Comparison of ENCODE assay signal across 10 mouse cellular contexts in genomic region chr2:180218241-180218640, GRCm38 (mm10). TPM values are rescaled to one million over a fixed set of nuclear protein-coding genes. Genes with fewer than 3 reads are reported as not detected.
DNase-seq lines count a peak whose midpoint lies in the region; ATAC-seq and TF ChIP-seq lines count a peak whose summit lies in the region.
"Had no signal": no experiment of that assay in that cellular context is flagged by ENCODE, and none has a peak within 500 bp of the region (broad histone marks: within the 10 kb centered on the region; RNA-seq: fewer than 3 reads in every experiment).

No protein-coding gene starts in this region.

- WGBS in hindbrain, embryonic 10.5 days, result 77% methylated on average over 3 of the region's 3 CpGs
- WGBS in hindbrain, embryonic 16.5 days, result 80% methylated on average over 3 of the region's 3 CpGs
- WGBS in lung, embryonic 16.5 days, result 53% methylated on average over 3 of the region's 3 CpGs
- WGBS in lung, adult 2 months, result 32% methylated on average over 3 of the region's 3 CpGs
- WGBS in heart, embryonic 15.5 days, result 50% methylated on average over 3 of the region's 3 CpGs
- WGBS in olfactory bulb, adult 2 months, result 65% methylated on average over 3 of the region's 3 CpGs

- H3K4me3 ChIP-seq in hindbrain, embryonic 10.5 days, result no peak overlapping the region
- H3K4me3 ChIP-seq in hindbrain, embryonic 16.5 days (ENCODE audit: low read length), result no peak overlapping the region
- H3K4me3 ChIP-seq in lung, embryonic 16.5 days (ENCODE audit: low read length), result no peak overlapping the region
- no peak overlapping the region for H3K4me3 ChIP-seq in lung, adult 2 months (replicated peaks; ENCODE audit: extremely low read depth, low read depth, low read length)
- H3K4me3 ChIP-seq in heart, embryonic 15.5 days, result no peak overlapping the region
- H3K4me3 ChIP-seq in olfactory bulb, adult 2 months (ENCODE audit: insufficient read depth, low read depth, low read length), result no peak overlapping the region

- no peak for ATAC-seq in hindbrain, embryonic 16.5 days
- ATAC-seq in lung, embryonic 16.5 days (ENCODE audit: low read depth), result no peak
- ATAC-seq in heart, embryonic 15.5 days (replicated peaks; ENCODE audit: insufficient number of reproducible peaks, insufficient read depth, low FRiP score, low read depth), result no peak

- no peak for TF ChIP-seq POLR2A in lung, adult 2 months (IDR thresholded peaks at IDR 0.05; ENCODE audit: borderline replicate concordance, extremely low read depth, low read depth, low read length)
- TF ChIP-seq POLR2A in olfactory bulb, adult 2 months (IDR thresholded peaks at IDR 0.05; ENCODE audit: insufficient read depth, low read depth, low read length), result no peak

- H3K9ac ChIP-seq in hindbrain, embryonic 16.5 days (ENCODE audit: low read depth, low read length), result no peak overlapping the region
- H3K9ac ChIP-seq in lung, embryonic 16.5 days (ENCODE audit: low read length), result peak overlapping the region; percentile 20; the same call in 1 of the 2 replicates
- 0 out of 2 replicates have a peak overlapping the region, but pooled peaks have one; percentile 16 for H3K9ac ChIP-seq in heart, embryonic 15.5 days
- H3K9ac ChIP-seq: liver, embryonic 14.5 days had no signal

- H3K9me3 ChIP-seq in hindbrain, embryonic 10.5 days, result no peaks in the 10 kb centered on the region
- no peaks in the 10 kb centered on the region for H3K9me3 ChIP-seq in hindbrain, embryonic 16.5 days (ENCODE audit: control insufficient read depth, low read length)
- H3K9me3 ChIP-seq in lung, embryonic 16.5 days (ENCODE audit: control insufficient read depth, low read length), result no peaks in the 10 kb centered on the region
- no peaks in the 10 kb centered on the region for H3K9me3 ChIP-seq in heart, embryonic 15.5 days (replicated peaks)

- DNase-seq in hindbrain, embryonic 10.5 days (ENCODE audit: low spot score), result no peak
- DNase-seq in lung, adult 2 months, result no peak
- DNase-seq in right cerebral cortex, postnatal 4 days, result no peak
- DNase-seq in urinary bladder, postnatal 4 days (ENCODE audit: low spot score in 2 of 2), result no peak
- DNase-seq: thymus, postnatal 14 days had no signal

- H3K27ac ChIP-seq in hindbrain, embryonic 10.5 days, result peak overlapping the region; percentile 77
- no peak overlapping the region for H3K27ac ChIP-seq in hindbrain, embryonic 16.5 days (ENCODE audit: low read depth, low read length)
- H3K27ac ChIP-seq in lung, embryonic 16.5 days (ENCODE audit: low read length), result peak overlapping the region; percentile 75
- peak overlapping the region; percentile 59 for H3K27ac ChIP-seq in heart, embryonic 15.5 days
- H3K27ac ChIP-seq in olfactory bulb, adult 2 months (ENCODE audit: insufficient read depth, low read depth, low read length), result peak overlapping the region; percentile 29; the same call in 1 of the 2 replicates
- H3K27ac ChIP-seq: liver, embryonic 14.5 days had no signal

- no peak overlapping the region for H3K4me2 ChIP-seq in hindbrain, embryonic 16.5 days (ENCODE audit: low read length)
- H3K4me2 ChIP-seq in lung, embryonic 16.5 days (ENCODE audit: low read depth, low read length), result no peak overlapping the region
- H3K4me2 ChIP-seq in heart, embryonic 15.5 days, result no peak overlapping the region

- H3K4me1 ChIP-seq in hindbrain, embryonic 10.5 days (replicated peaks), result peaks cover 80% of the 10 kb centered on the region
- H3K4me1 ChIP-seq in hindbrain, embryonic 16.5 days (ENCODE audit: control insufficient read depth, insufficient read depth, low read depth, low read length), result peaks cover 9% of the 10 kb centered on the region
- peaks cover 82% of the 10 kb centered on the region for H3K4me1 ChIP-seq in lung, embryonic 16.5 days (replicated peaks; ENCODE audit: control insufficient read depth, insufficient read depth, low read length)
- peaks cover 81% of the 10 kb centered on the region for H3K4me1 ChIP-seq in lung, adult 2 months (ENCODE audit: control insufficient read depth, insufficient read depth, low read length)
- peaks cover 74% of the 10 kb centered on the region for H3K4me1 ChIP-seq in heart, embryonic 15.5 days (replicated peaks)
- peaks cover 48% of the 10 kb centered on the region for H3K4me1 ChIP-seq in olfactory bulb, adult 2 months (ENCODE audit: control insufficient read depth, insufficient read depth, low read length)

- peaks cover 5% of the 10 kb centered on the region for H3K27me3 ChIP-seq in hindbrain, embryonic 10.5 days (ENCODE audit: insufficient read depth, poor library complexity, severe bottlenecking)
- H3K27me3 ChIP-seq in hindbrain, embryonic 16.5 days (replicated peaks; ENCODE audit: control insufficient read depth, insufficient read depth, low read length), result peaks cover 3% of the 10 kb centered on the region
- H3K27me3 ChIP-seq in lung, embryonic 16.5 days (ENCODE audit: control insufficient read depth, insufficient read depth, low read depth, low read length), result no peaks in the 10 kb centered on the region
- H3K27me3 ChIP-seq in heart, embryonic 15.5 days, result no peaks in the 10 kb centered on the region

- TF ChIP-seq CTCF in lung, adult 2 months (IDR thresholded peaks at IDR 0.05; ENCODE audit: insufficient read depth, low read length), result no peak
- TF ChIP-seq CTCF in olfactory bulb, adult 2 months (IDR thresholded peaks at IDR 0.05; ENCODE audit: insufficient read depth, low read depth, low read length), result no peak

- 0 out of 2 replicates have a peak, but pooled peaks cover 3% of the 10 kb centered on the region for H3K36me3 ChIP-seq in hindbrain, embryonic 10.5 days
- no peaks in the 10 kb centered on the region for H3K36me3 ChIP-seq in hindbrain, embryonic 16.5 days (ENCODE audit: control insufficient read depth, insufficient read depth, low read length)
- no peaks in the 10 kb centered on the region for H3K36me3 ChIP-seq in lung, embryonic 16.5 days (ENCODE audit: control insufficient read depth, insufficient read depth, low read length)
- no peaks in the 10 kb centered on the region for H3K36me3 ChIP-seq in heart, embryonic 15.5 days

RNA-seq across cellular contexts. Expression of gene Lama5, which starts 7.4 kb away (rescaled TPM):
- 7.2 and 10.8 TPM in 2 replicates for polyA plus RNA-seq in hindbrain, embryonic 10.5 days (2016; fragmentation: Nextera tagmentation; extraction: Ambion mirVana)
- polyA plus RNA-seq in hindbrain, embryonic 16.5 days (2015; fragmentation: Nextera tagmentation; extraction: Ambion mirVana), result 2.2 and 3.5 TPM in 2 replicates
- polyA plus RNA-seq in lung, embryonic 16.5 days (2015; fragmentation: Nextera tagmentation; extraction: Ambion mirVana), result 102 and 112 TPM in 2 replicates
- 145 and 148 TPM in 2 replicates for polyA plus RNA-seq in lung, adult 2 months (2012; rRNA removed)
- polyA plus RNA-seq in heart, embryonic 15.5 days (2015; fragmentation: Nextera tagmentation; extraction: Ambion mirVana), result 21.9 and 29.1 TPM in 2 replicates
- polyA plus RNA-seq in olfactory bulb, adult 2 months (2012; ENCODE audit: insufficient read depth, insufficient read length, low replicate concordance, missing spikeins), result not detected in 2 replicates

RNA-seq across cellular contexts. Expression of gene Rps21, which starts 38.9 kb away (rescaled TPM):
- 440 and 510 TPM in 2 replicates for polyA plus RNA-seq in hindbrain, embryonic 10.5 days (2016; fragmentation: Nextera tagmentation; extraction: Ambion mirVana)
- 271 and 282 TPM in 2 replicates for polyA plus RNA-seq in hindbrain, embryonic 16.5 days (2015; fragmentation: Nextera tagmentation; extraction: Ambion mirVana)
- 455 and 526 TPM in 2 replicates for polyA plus RNA-seq in lung, embryonic 16.5 days (2015; fragmentation: Nextera tagmentation; extraction: Ambion mirVana)
- 2,052 and 2,661 TPM in 2 replicates for polyA plus RNA-seq in lung, adult 2 months (2012; rRNA removed)
- polyA plus RNA-seq in heart, embryonic 15.5 days (2015; fragmentation: Nextera tagmentation; extraction: Ambion mirVana), result 259 and 352 TPM in 2 replicates
- 1,119 TPM in 1 of 2 replicates, not detected in the other for polyA plus RNA-seq in olfactory bulb, adult 2 months (2012; ENCODE audit: insufficient read depth, insufficient read length, low replicate concordance, missing spikeins)

RNA-seq across cellular contexts. Expression of gene Adrm1, which starts 47.0 kb away (rescaled TPM):
- polyA plus RNA-seq in hindbrain, embryonic 10.5 days (2016; fragmentation: Nextera tagmentation; extraction: Ambion mirVana), result 278 and 297 TPM in 2 replicates
- polyA plus RNA-seq in hindbrain, embryonic 16.5 days (2015; fragmentation: Nextera tagmentation; extraction: Ambion mirVana), result 193 and 201 TPM in 2 replicates
- 162 and 173 TPM in 2 replicates for polyA plus RNA-seq in lung, embryonic 16.5 days (2015; fragmentation: Nextera tagmentation; extraction: Ambion mirVana)
- polyA plus RNA-seq in lung, adult 2 months (2012; rRNA removed), result 108 and 114 TPM in 2 replicates
- polyA plus RNA-seq in heart, embryonic 15.5 days (2015; fragmentation: Nextera tagmentation; extraction: Ambion mirVana), result 123 and 139 TPM in 2 replicates
- not detected in 2 replicates for polyA plus RNA-seq in olfactory bulb, adult 2 months (2012; ENCODE audit: insufficient read depth, insufficient read length, low replicate concordance, missing spikeins)

RNA-seq across cellular contexts. Expression of gene Cables2, which starts 55.1 kb away (rescaled TPM):
- 12.6 and 16.0 TPM in 2 replicates for polyA plus RNA-seq in hindbrain, embryonic 10.5 days (2016; fragmentation: Nextera tagmentation; extraction: Ambion mirVana)
- 11.1 and 22.2 TPM in 2 replicates for polyA plus RNA-seq in hindbrain, embryonic 16.5 days (2015; fragmentation: Nextera tagmentation; extraction: Ambion mirVana)
- polyA plus RNA-seq in lung, embryonic 16.5 days (2015; fragmentation: Nextera tagmentation; extraction: Ambion mirVana), result 6.3 and 8.4 TPM in 2 replicates
- polyA plus RNA-seq in lung, adult 2 months (2012; rRNA removed), result 22.7 and 28.2 TPM in 2 replicates
- 8.4 and 10.5 TPM in 2 replicates for polyA plus RNA-seq in heart, embryonic 15.5 days (2015; fragmentation: Nextera tagmentation; extraction: Ambion mirVana)
- not detected in 2 replicates for polyA plus RNA-seq in olfactory bulb, adult 2 months (2012; ENCODE audit: insufficient read depth, insufficient read length, low replicate concordance, missing spikeins)
